Mouse (Mus musculus): ENCODE measurements around the gene Pde4a. TPM values are rescaled to one million over a fixed set of nuclear protein-coding genes. Genes with fewer than 3 reads are reported as not detected.

The Pde4a gene
- polyA plus RNA-seq, 1 experiment from 2014 or later, result 5.4 TPM

- WGBS, result 20% methylated on average over 19 of the region's 19 CpGs
- DNase-seq (ENCODE audit: low spot score), result no peak
- 0 out of 2 replicates have a peak, but pooled peaks have one; percentile 18 for ATAC-seq (replicated peaks; ENCODE audit: low FRiP score)
Measured at GRCm38 (mm10) chr9:21237368-21238003, 72.0 kb downstream of the Pde4a start.

GRCm38 (mm10) chr9:21238004-21238732 is 72.7 kb downstream of the Pde4a start:
- 1% methylated on average over 30 of the region's 31 CpGs for WGBS
- H3K4me1 ChIP-seq (replicated peaks; ENCODE audit: control insufficient read depth, insufficient read depth, low read length), result peaks cover 17% of the 10 kb centered on the region
- peak overlapping the region; percentile 100 for H3K9ac ChIP-seq (ENCODE audit: low read depth, low read length)
- peaks cover 28% of the 10 kb centered on the region for H3K36me3 ChIP-seq (ENCODE audit: control insufficient read depth, insufficient read depth, low read length)
- peak overlapping the region; percentile 97 for H3K4me3 ChIP-seq (ENCODE audit: low read depth, low read length)
- H3K27ac ChIP-seq (ENCODE audit: low read depth, low read length), result peak overlapping the region; percentile 98
- DNase-seq (ENCODE audit: low spot score), result no peak
- H3K27me3 ChIP-seq (replicated peaks; ENCODE audit: control insufficient read depth, insufficient read depth, low read length), result peaks cover 11% of the 10 kb centered on the region
- ATAC-seq (replicated peaks; ENCODE audit: low FRiP score), result no peak; the same call in 1 of the 2 replicates
- H3K9me3 ChIP-seq (ENCODE audit: control insufficient read depth, low read length), result no peaks in the 10 kb centered on the region
- H3K4me2 ChIP-seq, result peak overlapping the region; percentile 96

More at GRCm38 (mm10) chr9:21237368-21238003, 72.0 kb downstream of the Pde4a start:
- Histone ChIP-seq H3K4me1 (replicated peaks; ENCODE audit: control insufficient read depth, insufficient read depth, low read length) (peaks cover 17% of the 10 kb centered on the region), H3K9me3 (ENCODE audit: control insufficient read depth, low read length) (no peaks in the 10 kb centered on the region), H3K9ac (ENCODE audit: low read depth, low read length) (peak overlapping the region; percentile 100), H3K27me3 (replicated peaks; ENCODE audit: control insufficient read depth, insufficient read depth, low read length) (peaks cover 5% of the 10 kb centered on the region; the same call in 1 of the 2 replicates), H3K4me3 (ENCODE audit: low read depth, low read length) (peak overlapping the region; percentile 97), H3K4me2 (peak overlapping the region; percentile 96), H3K36me3 (ENCODE audit: control insufficient read depth, insufficient read depth, low read length) (peaks cover 33% of the 10 kb centered on the region), H3K27ac (ENCODE audit: low read depth, low read length) (peak overlapping the region; percentile 98)

GRCm38 (mm10) chr9:21238733-21239464 is 73.4 kb downstream of the Pde4a start, which contains the start of gene Keap1:
TSS of gene Keap1 (minus strand) at chr9:21239361.
- no peaks in the 10 kb centered on the region for H3K9me3 ChIP-seq (ENCODE audit: control insufficient read depth, low read length)
- H3K27ac ChIP-seq (ENCODE audit: low read depth, low read length), result peak within 1 kb of the TSS; percentile 98
- H3K27me3 ChIP-seq (replicated peaks; ENCODE audit: control insufficient read depth, insufficient read depth, low read length), result peaks cover 19% of the 10 kb centered on the region
- peak; percentile 85 for ATAC-seq (replicated peaks; ENCODE audit: low FRiP score)
- H3K4me2 ChIP-seq, result peak within 1 kb of the TSS; percentile 96
- under 1% methylated on average over 76 of the region's 90 CpGs for WGBS
- peak within 1 kb of the TSS; percentile 100 for H3K9ac ChIP-seq (ENCODE audit: low read depth, low read length)
- peak; percentile 86 for DNase-seq (ENCODE audit: low spot score)
- peaks cover 20% of the 10 kb centered on the region for H3K36me3 ChIP-seq (ENCODE audit: control insufficient read depth, insufficient read depth, low read length)
- peaks cover 17% of the 10 kb centered on the region for H3K4me1 ChIP-seq (replicated peaks; ENCODE audit: control insufficient read depth, insufficient read depth, low read length)
- H3K4me3 ChIP-seq (ENCODE audit: low read depth, low read length), result peak within 1 kb of the TSS; percentile 97

- Histone ChIP-seq H3K4me2 (peak overlapping the region; percentile 96), H3K4me3 (ENCODE audit: low read depth, low read length) (peak overlapping the region; percentile 97), H3K9ac (ENCODE audit: low read depth, low read length) (peak overlapping the region; percentile 100), H3K9me3 (ENCODE audit: control insufficient read depth, low read length) (no peaks in the 10 kb centered on the region), H3K36me3 (ENCODE audit: control insufficient read depth, insufficient read depth, low read length) (peaks cover 18% of the 10 kb centered on the region), H3K4me1 (replicated peaks; ENCODE audit: control insufficient read depth, insufficient read depth, low read length) (peaks cover 22% of the 10 kb centered on the region), H3K27me3 (replicated peaks; ENCODE audit: control insufficient read depth, insufficient read depth, low read length) (peaks cover 24% of the 10 kb centered on the region), H3K27ac (ENCODE audit: low read depth, low read length) (peak overlapping the region; percentile 98)
- ATAC-seq (replicated peaks; ENCODE audit: low FRiP score) (no peak; the same call in 1 of the 2 replicates), DNase-seq (ENCODE audit: low spot score) (no peak)
- WGBS, result 26% methylated on average over 4 of the region's 4 CpGs
Measured at GRCm38 (mm10) chr9:21239465-21239848, 73.9 kb downstream of the Pde4a start.

GRCm38 (mm10) chr9:21241343-21241742 is 75.8 kb downstream of the Pde4a start:
- ATAC-seq (replicated peaks; ENCODE audit: low FRiP score), result no peak
- DNase-seq (ENCODE audit: low spot score), result peak; percentile 81
- H3K27me3 ChIP-seq (replicated peaks; ENCODE audit: control insufficient read depth, insufficient read depth, low read length), result peaks cover 43% of the 10 kb centered on the region
- no peak overlapping the region for H3K4me3 ChIP-seq (ENCODE audit: low read depth, low read length)
- H3K4me1 ChIP-seq (replicated peaks; ENCODE audit: control insufficient read depth, insufficient read depth, low read length), result peaks cover 21% of the 10 kb centered on the region
- WGBS, result 8% methylated on average over 11 of the region's 11 CpGs
- peaks cover 4% of the 10 kb centered on the region; the same call in 1 of the 2 replicates for H3K36me3 ChIP-seq (ENCODE audit: control insufficient read depth, insufficient read depth, low read length)
- no peak overlapping the region for H3K4me2 ChIP-seq
- H3K27ac ChIP-seq (ENCODE audit: low read depth, low read length), result no peak overlapping the region
- H3K9me3 ChIP-seq (ENCODE audit: control insufficient read depth, low read length), result no peaks in the 10 kb centered on the region
- no peak overlapping the region for H3K9ac ChIP-seq (ENCODE audit: low read depth, low read length)

- peak overlapping the region; percentile 35 for H3K4me3 ChIP-seq (ENCODE audit: low read depth, low read length)
- WGBS, result 8% methylated on average over 42 of the region's 42 CpGs
- peaks cover 10% of the 10 kb centered on the region for H3K4me1 ChIP-seq (replicated peaks; ENCODE audit: control insufficient read depth, insufficient read depth, low read length)
- no peak for DNase-seq (ENCODE audit: low spot score)
- no peaks in the 10 kb centered on the region for H3K9me3 ChIP-seq (ENCODE audit: control insufficient read depth, low read length)
- H3K36me3 ChIP-seq (ENCODE audit: control insufficient read depth, insufficient read depth, low read length), result no peaks in the 10 kb centered on the region
- peak overlapping the region; percentile 66 for H3K4me2 ChIP-seq
- no peak for ATAC-seq (replicated peaks; ENCODE audit: low FRiP score)
- H3K27me3 ChIP-seq (replicated peaks; ENCODE audit: control insufficient read depth, insufficient read depth, low read length), result peaks cover 65% of the 10 kb centered on the region
- H3K9ac ChIP-seq (ENCODE audit: low read depth, low read length), result no peak overlapping the region
- no peak overlapping the region for H3K27ac ChIP-seq (ENCODE audit: low read depth, low read length)
Measured at GRCm38 (mm10) chr9:21243826-21244427, 78.4 kb downstream of the Pde4a start.

- Histone ChIP-seq H3K36me3 (ENCODE audit: control insufficient read depth, insufficient read depth, low read length) (no peaks in the 10 kb centered on the region), H3K9me3 (ENCODE audit: control insufficient read depth, low read length) (no peaks in the 10 kb centered on the region), H3K4me2 (peak overlapping the region; percentile 66), H3K4me1 (replicated peaks; ENCODE audit: control insufficient read depth, insufficient read depth, low read length) (peaks cover 10% of the 10 kb centered on the region), H3K4me3 (ENCODE audit: low read depth, low read length) (peak overlapping the region; percentile 35), H3K27me3 (replicated peaks; ENCODE audit: control insufficient read depth, insufficient read depth, low read length) (peaks cover 71% of the 10 kb centered on the region), H3K9ac (ENCODE audit: low read depth, low read length) (no peak overlapping the region), H3K27ac (ENCODE audit: low read depth, low read length) (no peak overlapping the region)
- DNase-seq (ENCODE audit: low spot score), result no peak
- WGBS, result 2% methylated on average over 72 of the region's 72 CpGs
- ATAC-seq (replicated peaks; ENCODE audit: low FRiP score), result no peak
Measured at GRCm38 (mm10) chr9:21244428-21245112, 79.1 kb downstream of the Pde4a start.

GRCm38 (mm10) chr9:21245113-21245487 is 79.6 kb downstream of the Pde4a start:
- H3K27ac ChIP-seq (ENCODE audit: low read depth, low read length), result no peak overlapping the region
- ATAC-seq (replicated peaks; ENCODE audit: low FRiP score) (no peak), DNase-seq (ENCODE audit: low spot score) (no peak)
- no peaks in the 10 kb centered on the region for H3K9me3 ChIP-seq (ENCODE audit: control insufficient read depth, low read length)
- no peaks in the 10 kb centered on the region for H3K36me3 ChIP-seq (ENCODE audit: control insufficient read depth, insufficient read depth, low read length)
- WGBS, result 4% methylated on average over 16 of the region's 16 CpGs
- peaks cover 10% of the 10 kb centered on the region for H3K4me1 ChIP-seq (replicated peaks; ENCODE audit: control insufficient read depth, insufficient read depth, low read length)
- H3K9ac ChIP-seq (ENCODE audit: low read depth, low read length), result no peak overlapping the region
- peak overlapping the region; percentile 66 for H3K4me2 ChIP-seq
- peak overlapping the region; percentile 35 for H3K4me3 ChIP-seq (ENCODE audit: low read depth, low read length)
- H3K27me3 ChIP-seq (replicated peaks; ENCODE audit: control insufficient read depth, insufficient read depth, low read length), result peaks cover 76% of the 10 kb centered on the region

All from liver, embryonic 11.5 days (tissue).